Mouse (Mus musculus) urinary bladder, postnatal 0 days (tissue): ENCODE results near the gene Mrgprb4. TPM values are rescaled to one million over a fixed set of nuclear protein-coding genes. Genes with fewer than 3 reads are reported as not detected.

ENCODE experiments used
- polyA plus RNA-seq: library from polyadenylated mRNA; unstranded; fragments of >200 nt; fragmentation: Nextera tagmentation; extraction: Ambion mirVana; gene quantifications from 2 replicates; pipeline ENCODE4 v1.2.1, GENCODE M21; 2015

Mrgprb4 gene
- polyA plus RNA-seq, result not detected in 2 replicates

GRCm38 (mm10) chr7:48199188-48199587 is at the start of gene Mrgprb4:
Mrgprb4 (minus strand) TSS chr7:48199288.

GRCm38 (mm10) chr7:48168919-48169318 is 30.2 kb downstream of the Mrgprb4 start, which contains the start of gene Mrgprb5:
Mrgprb5 (minus strand) TSS chr7:48169019.

Other genes with a start within 250 kb of the Mrgprb4 start
- gene Mrgpra4, start 217.2 kb downstream of the Mrgprb4 start, polyA plus RNA-seq, result not detected in 2 replicates
- gene Mrgprx1, start 171.7 kb downstream of the Mrgprb4 start, polyA plus RNA-seq, result not detected in 2 replicates
- not detected in 2 replicates for gene Mrgprb5, start 30.3 kb downstream of the Mrgprb4 start, polyA plus RNA-seq
- gene Mrgprb8, start 189.2 kb upstream of the Mrgprb4 start, polyA plus RNA-seq, result not detected in 2 replicates